Comparison of ENCODE assay signal across 16 mouse cellular contexts in the genomic region with DNA sequence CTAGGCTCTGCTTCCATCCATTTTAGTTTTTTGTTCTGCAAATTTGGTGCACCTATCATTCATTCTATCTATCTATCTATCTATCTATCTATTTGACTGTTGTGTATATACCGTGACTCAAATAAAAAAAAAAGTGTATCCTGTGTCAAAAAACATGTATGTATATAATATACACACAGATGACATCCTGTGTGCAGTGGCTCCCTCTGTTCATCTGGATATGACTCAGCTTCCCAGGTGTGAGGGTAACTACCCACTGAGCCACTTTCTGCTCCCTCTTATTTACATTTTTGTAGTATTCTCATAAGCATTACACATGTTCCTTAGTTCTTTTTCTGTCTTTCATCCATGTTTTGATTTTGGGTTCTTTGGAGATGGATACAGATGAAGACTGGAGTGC.
"Had no signal": no experiment of that assay in that cellular context is flagged by ENCODE, and none has a peak within 500 bp of the region (broad histone marks: within the 10 kb centered on the region; RNA-seq: fewer than 3 reads in every experiment).

No protein-coding gene starts in this region.

- H3K9ac ChIP-seq: neural tube, embryonic 13.5 days; neural tube, embryonic 15.5 days; stomach, embryonic 15.5 days had no signal

- H3K27ac ChIP-seq: neural tube, embryonic 13.5 days; neural tube, embryonic 15.5 days; stomach, embryonic 15.5 days; stomach, postnatal 0 days had no signal

- H3K4me3 ChIP-seq: neural tube, embryonic 13.5 days; neural tube, embryonic 15.5 days; stomach, embryonic 15.5 days had no signal

- H3K9me3 ChIP-seq: neural tube, embryonic 13.5 days; neural tube, embryonic 15.5 days; stomach, embryonic 15.5 days had no signal

- DNase-seq: retina, postnatal 1 day; right cerebral cortex, adult 18-20 months; right cerebral cortex, postnatal 14 days; right cerebral cortex, postnatal 25 days; right cerebral cortex, postnatal 4 days; spleen, adult 18-20 months; thymus, adult 18-20 months; thymus, adult 2 months; thymus, postnatal 14 days; thymus, postnatal 25 days; thymus, postnatal 36 days; thymus, postnatal 4 days had no signal

- H3K27me3 ChIP-seq: neural tube, embryonic 13.5 days; neural tube, embryonic 15.5 days; stomach, embryonic 15.5 days had no signal

- H3K4me1 ChIP-seq: neural tube, embryonic 13.5 days; neural tube, embryonic 15.5 days; stomach, embryonic 15.5 days had no signal

- H3K4me2 ChIP-seq: neural tube, embryonic 13.5 days; neural tube, embryonic 15.5 days; stomach, embryonic 15.5 days had no signal
